Mouse (Mus musculus) E14TG2a.4 (cell line): Measurements from ENCODE around the gene Sgk2.

Experiments used
- H3K27me3 ChIP-seq: 2 replicates; pipeline ENCODE4 v1.6.1; 2014; ENCODE audit warnings: low read length, control low read depth; ENCODE audit not compliant: insufficient read depth
- H3K36me3 ChIP-seq: 2 replicates; pipeline ENCODE4 v1.6.1; 2014; ENCODE audit warnings: low read length, control low read depth; ENCODE audit not compliant: insufficient read depth
- H3K4me1 ChIP-seq: replicated peaks from 2 replicates; pipeline ENCODE4 v1.6.1; 2014; ENCODE audit warnings: low read depth, low read length, control low read depth
- H3K4me3 ChIP-seq: replicated peaks from 2 replicates; pipeline ENCODE4 v1.5.1; 2014; ENCODE audit warnings: mild to moderate bottlenecking, low read length
- H3K9me3 ChIP-seq: 2 replicates; pipeline ENCODE4 v1.6.1; 2014; ENCODE audit warnings: low read length, control low read depth
- CTCF ChIP-seq: conservative IDR thresholded peaks from 2 replicates; pipeline ENCODE4 v1.5.1; 2014; ENCODE audit warnings: low read length
- NANOG ChIP-seq: IDR thresholded peaks from 2 replicates; pipeline ENCODE4 v1.6.1; 2014; ENCODE audit warnings: borderline replicate concordance, low read length, mixed read lengths
- POU5F1 ChIP-seq: IDR thresholded peaks from 2 replicates; pipeline ENCODE4 v1.6.1; 2014; ENCODE audit warnings: low read length, borderline replicate concordance

Gene Sgk2

DNA sequence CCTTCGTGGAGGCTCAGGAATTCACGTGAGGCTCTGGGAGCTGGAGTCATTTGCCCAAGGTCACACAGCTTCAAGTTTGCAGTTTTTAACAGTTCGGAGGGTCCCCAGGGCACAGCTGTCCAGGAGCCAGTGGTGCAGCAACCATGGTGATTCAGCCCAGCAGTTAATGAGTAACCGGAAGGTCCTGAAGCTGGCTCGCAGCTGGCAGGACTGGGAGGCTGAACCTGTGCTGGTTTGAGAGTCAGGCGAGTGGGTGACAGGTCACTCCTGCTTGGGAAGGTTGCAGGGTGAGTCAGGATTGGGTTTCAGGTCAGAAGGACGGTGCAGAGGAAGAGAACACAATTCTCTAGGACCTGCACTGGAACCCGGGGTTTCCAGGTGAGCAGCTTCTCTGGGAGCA lies at the start of gene Sgk2:
Gene Sgk2, plus strand, starts transcription at position 113 of the 400 bp plus-strand sequence.
- H3K9me3 ChIP-seq, result no peaks in the 10 kb centered on the region
- H3K4me1 ChIP-seq, result no peaks in the 10 kb centered on the region
- no peaks in the 10 kb centered on the region for H3K36me3 ChIP-seq
- TF ChIP-seq POU5F1 (no peak), NANOG (no peak), CTCF (no peak)
- no peak within 1 kb of the TSS for H3K4me3 ChIP-seq
- peaks cover 14% of the 10 kb centered on the region; the same call in 1 of the 2 replicates for H3K27me3 ChIP-seq

DNA sequence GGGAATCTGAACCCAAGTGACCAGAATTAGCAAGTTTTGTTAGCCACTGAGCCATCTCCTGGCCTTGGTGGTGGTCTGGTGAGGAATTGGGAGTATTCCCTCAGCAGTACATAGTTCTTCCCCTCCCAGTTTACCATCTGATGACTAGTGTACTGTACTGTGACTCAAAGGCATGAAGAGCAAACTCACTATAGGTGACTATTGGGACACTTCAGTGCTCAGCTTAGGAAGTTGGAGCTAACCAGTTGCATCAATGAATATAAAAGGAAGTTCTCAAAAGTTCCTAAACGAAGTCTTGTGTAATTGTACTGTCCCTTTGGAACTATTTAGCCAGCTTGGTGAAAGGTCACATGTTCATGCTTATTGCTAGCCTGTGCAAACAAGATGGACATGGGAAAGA lies 47.6 kb upstream of the Sgk2 start:
- no peak overlapping the region for H3K4me3 ChIP-seq
- no peaks in the 10 kb centered on the region for H3K9me3 ChIP-seq
- TF ChIP-seq CTCF (no peak), NANOG (no peak), POU5F1 (no peak)
- peaks cover 25% of the 10 kb centered on the region for H3K27me3 ChIP-seq
- peaks cover 37% of the 10 kb centered on the region for H3K4me1 ChIP-seq
- H3K36me3 ChIP-seq, result peaks cover 66% of the 10 kb centered on the region

DNA sequence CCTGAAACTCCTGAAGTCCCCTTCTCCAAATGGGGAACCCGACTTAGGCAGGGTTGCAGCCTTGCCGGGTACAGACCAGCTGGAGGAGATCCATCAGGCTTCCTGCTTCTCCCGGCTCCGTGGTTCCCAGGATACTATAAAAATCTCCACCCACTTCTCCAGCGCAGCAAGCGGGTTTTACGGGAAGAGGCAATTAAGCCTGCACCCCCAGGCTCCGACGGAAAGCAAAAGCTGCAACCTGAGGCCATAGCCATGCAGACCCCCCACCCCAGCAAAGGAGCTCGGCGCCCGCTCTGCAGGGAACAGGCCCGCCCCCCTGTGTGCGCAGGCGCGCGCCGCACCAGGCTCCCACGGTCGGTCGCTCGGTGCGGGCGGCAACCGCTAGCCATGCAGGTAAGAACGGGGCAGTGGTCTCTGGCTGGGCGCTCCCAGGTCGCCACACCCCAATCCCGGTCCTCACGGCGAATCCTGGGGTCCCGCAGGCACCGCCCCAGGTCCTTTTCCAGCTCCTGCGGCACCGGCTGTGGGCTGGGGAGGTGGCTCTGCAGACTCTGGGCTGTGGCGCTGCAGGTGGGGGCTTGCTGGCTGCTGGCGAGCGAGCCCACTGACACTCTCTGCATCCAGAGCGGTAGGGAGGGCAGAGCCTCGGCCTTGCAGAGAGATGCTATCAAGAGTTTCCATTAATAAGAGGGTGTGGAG lies 43.8 kb upstream of the Sgk2 start, which contains the start of gene L3mbtl1:
Gene L3mbtl1, plus strand, starts transcription at position 325 of the 699 bp plus-strand sequence.
- no peaks in the 10 kb centered on the region for H3K9me3 ChIP-seq
- H3K4me1 ChIP-seq, result peaks cover 36% of the 10 kb centered on the region
- peak within 1 kb of the TSS; percentile 87 for H3K4me3 ChIP-seq
- TF ChIP-seq POU5F1 (no peak), NANOG (no peak), CTCF (no peak)
- peaks cover 29% of the 10 kb centered on the region for H3K36me3 ChIP-seq
- H3K27me3 ChIP-seq, result peaks cover 41% of the 10 kb centered on the region

GRCm38 (mm10) chr2:162943931-162944330 lies 43.2 kb upstream of the Sgk2 start:
- H3K4me1 ChIP-seq, result peaks cover 40% of the 10 kb centered on the region
- TF ChIP-seq CTCF (no peak), POU5F1 (no peak), NANOG (no peak)
- H3K27me3 ChIP-seq, result peaks cover 46% of the 10 kb centered on the region
- H3K36me3 ChIP-seq, result peaks cover 22% of the 10 kb centered on the region
- no peaks in the 10 kb centered on the region for H3K9me3 ChIP-seq
- H3K4me3 ChIP-seq, result peak overlapping the region; percentile 87

GRCm38 (mm10) chr2:162946964-162947363 lies 40.2 kb upstream of the Sgk2 start:
- peaks cover 40% of the 10 kb centered on the region for H3K4me1 ChIP-seq
- peaks cover 8% of the 10 kb centered on the region for H3K9me3 ChIP-seq
- peaks cover 39% of the 10 kb centered on the region for H3K27me3 ChIP-seq
- TF ChIP-seq NANOG (no peak), POU5F1 (no peak), CTCF (no peak)
- H3K4me3 ChIP-seq, result peak overlapping the region; percentile 71
- H3K36me3 ChIP-seq, result no peaks in the 10 kb centered on the region

DNA sequence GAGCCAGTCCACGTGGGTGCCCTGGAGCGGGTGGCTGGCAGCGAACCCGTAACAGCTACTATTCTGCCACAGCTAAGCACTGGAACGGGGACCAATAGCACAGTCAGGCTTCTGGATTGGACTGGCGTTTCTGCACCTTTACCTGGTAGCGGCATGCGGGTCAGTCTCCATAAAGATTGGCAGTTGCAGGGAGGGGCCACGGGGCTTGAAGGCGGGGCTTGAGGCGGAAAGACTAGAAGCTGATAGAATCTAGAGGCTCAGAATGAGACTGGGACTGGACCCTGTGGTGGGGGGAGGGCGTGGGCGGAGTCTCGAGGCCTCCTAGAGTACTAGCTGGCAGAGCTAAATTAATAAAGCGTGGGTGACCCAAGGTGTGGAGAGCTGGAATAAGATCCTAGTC lies 39.4 kb upstream of the Sgk2 start:
- no peaks in the 10 kb centered on the region for H3K36me3 ChIP-seq
- H3K4me1 ChIP-seq, result peaks cover 36% of the 10 kb centered on the region
- H3K9me3 ChIP-seq, result peaks cover 8% of the 10 kb centered on the region
- peaks cover 35% of the 10 kb centered on the region for H3K27me3 ChIP-seq
- peak overlapping the region; percentile 71 for H3K4me3 ChIP-seq
- no peak for TF ChIP-seq NANOG
- TF ChIP-seq POU5F1, result no peak
- no peak for TF ChIP-seq CTCF

DNA sequence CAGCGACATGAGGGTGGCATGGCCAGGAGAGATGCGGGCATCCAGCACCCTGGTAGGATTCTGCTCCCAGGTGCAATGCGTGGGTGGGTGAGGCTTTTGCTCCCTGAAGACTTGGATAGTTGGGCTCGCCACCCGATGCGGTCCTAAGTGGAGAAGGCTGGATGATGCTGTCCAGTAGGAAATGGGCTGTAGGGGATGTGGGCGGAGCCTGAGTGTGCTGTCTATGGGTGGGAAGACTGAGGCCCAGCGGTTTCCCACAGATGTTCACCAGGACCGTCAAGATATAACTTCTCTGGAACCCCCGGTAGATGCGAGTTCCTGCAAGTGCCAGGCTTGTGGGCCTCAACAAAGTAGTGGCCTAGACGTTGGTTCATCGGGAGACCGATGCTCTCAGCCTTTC lies 38.9 kb upstream of the Sgk2 start:
- peak overlapping the region; percentile 71 for H3K4me3 ChIP-seq

GRCm38 (mm10) chr2:162950776-162951175 lies 36.4 kb upstream of the Sgk2 start:
- H3K9me3 ChIP-seq, result peaks cover 8% of the 10 kb centered on the region
- peaks cover 23% of the 10 kb centered on the region for H3K4me1 ChIP-seq
- peaks cover 18% of the 10 kb centered on the region; the same call in 1 of the 2 replicates for H3K27me3 ChIP-seq
- no peak overlapping the region for H3K4me3 ChIP-seq
- H3K36me3 ChIP-seq, result no peaks in the 10 kb centered on the region
- TF ChIP-seq NANOG (no peak), CTCF (no peak)

More for the DNA sequence above, 38.9 kb upstream of the Sgk2 start:
- TF ChIP-seq POU5F1 (no peak), NANOG (no peak), CTCF (no peak)
- H3K4me1 ChIP-seq, result peaks cover 32% of the 10 kb centered on the region
- peaks cover 31% of the 10 kb centered on the region for H3K27me3 ChIP-seq
- H3K36me3 ChIP-seq, result no peaks in the 10 kb centered on the region
- H3K9me3 ChIP-seq, result peaks cover 8% of the 10 kb centered on the region

GRCm38 (mm10) chr2:162956843-162957242 lies 30.3 kb upstream of the Sgk2 start:
- Histone ChIP-seq H3K27me3 (peaks cover 4% of the 10 kb centered on the region; the same call in 1 of the 2 replicates), H3K4me3 (no peak overlapping the region), H3K36me3 (no peaks in the 10 kb centered on the region), H3K9me3 (no peaks in the 10 kb centered on the region), H3K4me1 (peaks cover 7% of the 10 kb centered on the region)
- 0 out of 2 replicates have a peak, but pooled peaks have one; percentile 9 for TF ChIP-seq CTCF
- TF ChIP-seq POU5F1, result no peak
